Mouse (Mus musculus) heart, embryonic 14.5 days (tissue): Measurements from ENCODE around the gene Ptar1. TPM values are rescaled to one million over a fixed set of nuclear protein-coding genes. Genes with fewer than 3 reads are reported as not detected.

ENCODE experiments used
- ATAC-seq: fragments of 200-750 bp; cut with Nextera tagmentation; 2 replicates; pipeline ENCODE4 v1.8.0; 2017; ENCODE audit warnings: low read depth, moderate TSS enrichment; ENCODE audit not compliant: insufficient number of reproducible peaks, insufficient read depth, low FRiP score
- H3K27ac ChIP-seq, 2 experiments: fragments of 200-500 bp in 1 of 2; fragments of 300-500 bp in 1 of 2; sonication (generic) in 1 of 2; replicated peaks in 1 of 2; 2 replicates each; pipeline ENCODE4 v1.5.1; 2012 to 2014; ENCODE audit warnings: low read depth in 2 of 2, low read length in 2 of 2, control low read depth in 1 of 2, mild to moderate bottlenecking in 1 of 2, mixed read lengths in 1 of 2; ENCODE audit not compliant: control insufficient read depth in 1 of 2, insufficient read depth in 1 of 2
- H3K27me3 ChIP-seq: fragments of 300-500 bp; sonication (generic); 2 replicates; pipeline ENCODE4 v1.6.1; 2014; ENCODE audit warnings: mild to moderate bottlenecking, low read length, control low read depth; ENCODE audit not compliant: control insufficient read depth, insufficient read depth
- H3K36me3 ChIP-seq: fragments of 300-500 bp; sonication (generic); 2 replicates; pipeline ENCODE4 v1.6.1; 2014; ENCODE audit warnings: mild to moderate bottlenecking, control low read depth, low read length, mixed read lengths; ENCODE audit not compliant: control insufficient read depth, insufficient read depth
- H3K4me1 ChIP-seq, 2 experiments: fragments of 200-500 bp in 1 of 2; fragments of 300-500 bp in 1 of 2; sonication (generic) in 1 of 2; 2 replicates each; pipeline ENCODE4 v1.6.1; 2012 to 2014; ENCODE audit warnings: low read length in 2 of 2, control low read depth in 1 of 2, mixed read lengths in 1 of 2; ENCODE audit not compliant: control insufficient read depth in 2 of 2, insufficient read depth in 2 of 2
- H3K4me2 ChIP-seq: fragments of 300-500 bp; sonication (generic); 2 replicates; pipeline ENCODE4 v1.6.1; 2014; ENCODE audit warnings: mild to moderate bottlenecking, low read length
- H3K4me3 ChIP-seq, 2 experiments: fragments of 200-500 bp in 1 of 2; fragments of 300-500 bp in 1 of 2; sonication (generic) in 1 of 2; 2 replicates each; pipeline ENCODE4 v1.5.1; 2012 to 2014; ENCODE audit warnings: low read length in 2 of 2, mild to moderate bottlenecking in 2 of 2, control low read depth in 1 of 2, low read depth in 1 of 2, moderate library complexity in 1 of 2; ENCODE audit not compliant: control insufficient read depth in 1 of 2, insufficient read depth in 1 of 2
- H3K9ac ChIP-seq: fragments of 300-500 bp; sonication (generic); 2 replicates; pipeline ENCODE4 v1.6.1; 2014; ENCODE audit warnings: mild to moderate bottlenecking, low read length
- H3K9me3 ChIP-seq: fragments of 300-500 bp; sonication (generic); 2 replicates; pipeline ENCODE4 v1.6.1; 2016; ENCODE audit warnings: low read length, control low read depth; ENCODE audit not compliant: control insufficient read depth
- WGBS: fragments of 180-500 bp; shearing (Covaris S2); extraction: QIAGEN DNeasy Blood & Tissue Kit; methylation state at CpG from one replicate; pipeline ENCODE4 v1.1.7; 2014; 5-methylcytosine and 5-hydroxymethylcytosine counted together
- polyA plus RNA-seq: library from polyadenylated mRNA; unstranded; fragments of >200 nt; fragmentation: Nextera tagmentation; extraction: Ambion mirVana; gene quantifications from 2 replicates; pipeline ENCODE4 v1.2.1, GENCODE M21; 2014

The Ptar1 gene
- polyA plus RNA-seq, 1 experiment from 2014 or later, result 7.7 TPM

DNA sequence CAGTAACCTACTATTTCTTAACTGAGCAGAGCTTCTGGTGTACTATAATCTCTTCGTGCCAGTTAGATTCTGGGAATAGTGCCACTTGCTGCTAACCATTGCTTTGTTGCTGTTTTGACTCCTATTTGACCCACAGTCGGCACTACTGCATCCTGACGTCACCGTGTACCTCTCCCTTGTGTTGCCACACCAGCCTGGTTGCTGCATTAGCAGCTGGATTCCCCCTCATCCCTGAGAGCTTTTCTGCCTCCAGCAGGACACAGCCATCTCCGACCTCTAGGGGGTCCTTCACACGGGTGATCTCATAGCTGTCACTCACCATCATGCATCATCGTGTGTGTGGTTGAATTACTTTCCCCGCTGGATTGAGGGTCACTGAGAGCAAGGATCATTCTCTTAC lies 10.6 kb downstream of the Ptar1 start:
- H3K27me3 ChIP-seq, result no peaks in the 10 kb centered on the region
- ATAC-seq, result no peak
- WGBS, result 68% methylated on average over 8 of the region's 8 CpGs

GRCm38 (mm10) chr19:23698366-23698765 lies 11.1 kb downstream of the Ptar1 start:
- Histone ChIP-seq H3K36me3 (peaks cover 70% of the 10 kb centered on the region), H3K27ac (no peak overlapping the region), H3K4me1 (peaks cover 0 to 5% of the 10 kb centered on the region in 2 experiments; a peak in 3 of 4 replicates), H3K9me3 (no peaks in the 10 kb centered on the region), H3K9ac (no peak overlapping the region), H3K4me3 (no peak overlapping the region), H3K4me2 (no peak overlapping the region), H3K27me3 (no peaks in the 10 kb centered on the region)
- 69% methylated on average over 7 of the region's 7 CpGs for WGBS
- no peak for ATAC-seq

More for the DNA sequence above, 10.6 kb downstream of the Ptar1 start:
- H3K36me3 ChIP-seq, result peaks cover 68% of the 10 kb centered on the region
- H3K9me3 ChIP-seq, result no peaks in the 10 kb centered on the region
- no peak overlapping the region for H3K4me2 ChIP-seq
- no peak overlapping the region for H3K27ac ChIP-seq
- no peak overlapping the region for H3K4me3 ChIP-seq
- H3K4me1 ChIP-seq, result peaks cover 0 to 5% of the 10 kb centered on the region in 2 experiments; a peak in 3 of 4 replicates
- no peak overlapping the region for H3K9ac ChIP-seq

- Histone ChIP-seq H3K4me1 (peaks cover 0 to 5% of the 10 kb centered on the region in 2 experiments; a peak in 3 of 4 replicates), H3K9me3 (no peaks in the 10 kb centered on the region), H3K9ac (no peak overlapping the region), H3K27me3 (no peaks in the 10 kb centered on the region), H3K36me3 (peaks cover 71% of the 10 kb centered on the region), H3K4me2 (no peak overlapping the region), H3K4me3 (no peak overlapping the region), H3K27ac (no peak overlapping the region)
- no peak for ATAC-seq
- WGBS, result 82% methylated on average over 4 of the region's 4 CpGs
These were observed 11.9 kb downstream of the Ptar1 start for GRCm38 (mm10) chr19:23699131-23699530.

DNA sequence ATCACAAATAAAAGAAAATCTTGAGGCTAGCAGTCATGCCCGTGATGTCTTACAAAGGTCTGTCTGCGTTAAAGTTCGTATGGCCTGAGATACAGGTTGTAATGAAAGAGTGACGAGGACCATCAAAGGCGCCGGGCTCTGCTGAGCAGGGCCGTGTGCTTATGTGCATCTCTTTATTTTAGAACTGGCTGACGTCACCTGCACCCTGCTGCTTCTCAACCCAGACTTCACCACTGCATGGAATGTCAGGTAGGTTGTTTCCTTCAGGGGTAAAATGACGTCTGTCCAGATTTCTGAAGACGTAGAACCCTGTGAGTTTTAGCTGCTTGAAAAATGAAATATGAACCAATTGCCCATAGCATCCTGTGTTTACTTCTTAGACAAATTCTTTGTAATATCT lies 15.7 kb downstream of the Ptar1 start:
- no peak for ATAC-seq
- 85% methylated on average over 10 of the region's 10 CpGs for WGBS
- Histone ChIP-seq H3K27ac (no peak overlapping the region), H3K4me1 (peaks cover 3 to 5% of the 10 kb centered on the region in 2 experiments; a peak in 3 of 4 replicates), H3K27me3 (no peaks in the 10 kb centered on the region), H3K4me2 (no peak overlapping the region), H3K36me3 (peaks cover 66% of the 10 kb centered on the region), H3K9me3 (no peaks in the 10 kb centered on the region), H3K4me3 (no peak overlapping the region), H3K9ac (no peak overlapping the region)

GRCm38 (mm10) chr19:23705383-23705782 lies 18.2 kb downstream of the Ptar1 start:
- H3K27ac ChIP-seq, result no peak overlapping the region

DNA sequence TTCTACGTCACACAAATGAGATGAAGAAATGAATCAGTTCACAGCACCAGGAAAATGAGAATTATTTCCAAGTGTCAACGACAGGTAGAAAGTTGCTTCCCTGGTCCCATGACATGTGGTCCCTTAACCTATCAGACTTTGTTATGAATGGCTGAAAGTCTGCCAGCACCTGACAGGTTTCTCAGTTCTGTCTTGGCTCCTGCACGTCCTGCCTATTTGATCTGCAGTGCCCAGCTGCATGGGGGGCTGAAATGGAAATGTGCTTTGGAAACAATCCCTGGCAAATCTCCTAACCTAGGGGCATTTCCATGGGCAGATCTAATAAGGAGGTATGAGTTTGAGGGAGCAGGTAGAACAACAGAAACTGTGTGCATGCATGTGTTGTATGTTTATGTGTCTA lies 59.3 kb downstream of the Ptar1 start:
- H3K27ac ChIP-seq, result no peak overlapping the region
- whole genome bisulfite sequencing, result 78% methylated on average over 3 of the region's 3 CpGs
- no peak overlapping the region for H3K4me3 ChIP-seq

More at GRCm38 (mm10) chr19:23705383-23705782, 18.2 kb downstream of the Ptar1 start:
- H3K27me3 ChIP-seq, result no peaks in the 10 kb centered on the region
- peaks cover 3 to 5% of the 10 kb centered on the region in 2 experiments; a peak in 3 of 4 replicates for H3K4me1 ChIP-seq
- H3K36me3 ChIP-seq, result peaks cover 68% of the 10 kb centered on the region
- no peak overlapping the region for H3K9ac ChIP-seq
- H3K4me3 ChIP-seq, result no peak overlapping the region
- ATAC-seq, result no peak
- H3K4me2 ChIP-seq, result no peak overlapping the region
- no peaks in the 10 kb centered on the region for H3K9me3 ChIP-seq
- 94% methylated on average over 5 of the region's 5 CpGs for WGBS

DNA sequence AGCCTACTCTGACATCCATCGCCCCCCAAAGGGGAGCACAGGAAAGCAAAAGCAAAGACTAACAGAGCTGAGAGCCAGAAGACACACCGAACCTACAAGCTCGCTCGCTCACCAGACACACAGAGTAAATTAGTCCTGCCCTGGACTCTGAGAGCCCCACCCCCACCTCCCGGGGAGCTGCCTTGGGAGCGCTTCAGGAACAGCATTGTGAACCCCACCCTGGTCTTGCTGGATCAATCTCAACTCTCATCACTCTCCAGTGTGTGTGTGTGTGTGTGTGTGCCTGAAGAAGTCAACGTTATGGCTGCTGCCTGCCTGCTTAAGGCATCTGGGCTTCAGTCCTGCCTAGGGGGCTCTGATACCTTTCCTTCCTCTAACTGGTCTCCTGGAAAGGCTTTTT lies 69.8 kb downstream of the Ptar1 start:
- peak overlapping the region; percentile 45 for H3K4me2 ChIP-seq
- no peak overlapping the region for H3K27ac ChIP-seq
- no peak overlapping the region; a peak in 1 of 4 replicates for H3K4me3 ChIP-seq
- no peaks in the 10 kb centered on the region for H3K9me3 ChIP-seq
- H3K36me3 ChIP-seq, result no peaks in the 10 kb centered on the region
- no peak overlapping the region for H3K9ac ChIP-seq
- H3K4me1 ChIP-seq, result peaks cover 4 to 9% of the 10 kb centered on the region in 2 experiments; a peak in 3 of 4 replicates
- H3K27me3 ChIP-seq, result peaks cover 14% of the 10 kb centered on the region
- no peak for ATAC-seq
- WGBS, result 17% methylated on average over 7 of the region's 7 CpGs

More for the DNA sequence above, 59.3 kb downstream of the Ptar1 start:
- H3K9me3 ChIP-seq, result no peaks in the 10 kb centered on the region
- H3K4me1 ChIP-seq, result no peaks in the 10 kb centered on the region
- no peak overlapping the region for H3K9ac ChIP-seq
- H3K27me3 ChIP-seq, result no peaks in the 10 kb centered on the region
- ATAC-seq, result no peak
- H3K36me3 ChIP-seq, result no peaks in the 10 kb centered on the region
- H3K4me2 ChIP-seq, result no peak overlapping the region
